Mouse (Mus musculus) midbrain, postnatal 0 days (tissue): ENCODE measurements around the gene Chl1. TPM values are rescaled to one million over a fixed set of nuclear protein-coding genes. Genes with fewer than 3 reads are reported as not detected.

Experiments used
- ATAC-seq: fragments of 200-750 bp; cut with Nextera tagmentation; 2 replicates; pipeline ENCODE4 v1.8.0; 2017; ENCODE audit warnings: moderate number of reproducible peaks, mild to moderate bottlenecking, moderate TSS enrichment, moderate library complexity; ENCODE audit not compliant: low FRiP score
- DNase-seq: peaks from one replicate; pipeline ENCODE4 v3.0.0-alpha.2; 2015; ENCODE audit warnings: low spot score
- H3K27ac ChIP-seq: fragments of 300-500 bp; sonication (generic); 2 replicates; pipeline ENCODE4 v1.5.1; 2014; ENCODE audit warnings: low read depth, mild to moderate bottlenecking, low read length, mixed read lengths
- H3K27me3 ChIP-seq: fragments of 300-500 bp; sonication (generic); 2 replicates; pipeline ENCODE4 v1.6.1; 2014; ENCODE audit warnings: low read length, control low read depth, mixed read lengths; ENCODE audit not compliant: insufficient read depth
- H3K36me3 ChIP-seq: fragments of 300-500 bp; sonication (generic); 2 replicates; pipeline ENCODE4 v1.6.1; 2014; ENCODE audit warnings: low read length, control low read depth, mixed read lengths; ENCODE audit not compliant: insufficient read depth
- H3K4me1 ChIP-seq: fragments of 300-500 bp; sonication (generic); 2 replicates; pipeline ENCODE4 v1.6.1; 2014; ENCODE audit warnings: mild to moderate bottlenecking, control low read depth, antibody characterized with exemption, low read length, mixed read lengths; ENCODE audit not compliant: insufficient read depth
- H3K4me2 ChIP-seq: fragments of 300-500 bp; sonication (generic); 2 replicates; pipeline ENCODE4 v1.6.1; 2014; ENCODE audit warnings: low read depth, mild to moderate bottlenecking, low read length, mixed read lengths; ENCODE audit not compliant: poor library complexity, severe bottlenecking
- H3K4me3 ChIP-seq: fragments of 300-500 bp; sonication (generic); 2 replicates; pipeline ENCODE4 v1.5.1; 2014; ENCODE audit warnings: low read depth, mild to moderate bottlenecking, low read length, moderate library complexity
- H3K9ac ChIP-seq: fragments of 300-500 bp; sonication (generic); replicated peaks from 2 replicates; pipeline ENCODE4 v1.6.1; 2014; ENCODE audit warnings: mild to moderate bottlenecking, low read length, moderate library complexity, mixed read lengths; ENCODE audit not compliant: poor library complexity, severe bottlenecking
- H3K9me3 ChIP-seq: fragments of 300-500 bp; sonication (generic); 2 replicates; pipeline ENCODE4 v1.6.1; 2016; ENCODE audit warnings: low read length, control low read depth
- CTCF ChIP-seq: IDR thresholded peaks from 2 replicates; pipeline ENCODE4 v1.5.1; 2016; ENCODE audit warnings: antibody characterized with exemption, mild to moderate bottlenecking
- WGBS: fragments of 180-500 bp; shearing (Covaris S2); extraction: QIAGEN DNeasy Blood & Tissue Kit; methylation state at CpG from one replicate; pipeline ENCODE4 v1.1.7; 2014; 5-methylcytosine and 5-hydroxymethylcytosine counted together
- polyA plus RNA-seq: library from polyadenylated mRNA; unstranded; fragments of >200 nt; fragmentation: Nextera tagmentation; extraction: Ambion mirVana; gene quantifications from 2 replicates; pipeline ENCODE4 v1.2.1, GENCODE M21; 2015
- total RNA-seq: library from RNA; depleted of rRNA; stranded (reverse); fragments of >200 nt; gene quantifications from 2 replicates; pipeline ENCODE4 v1.2.3, GENCODE M21; 2014

Chl1 gene
- total and polyA plus RNA-seq, 2 experiments from 2014 or later = 224 to 300 TPM

DNA sequence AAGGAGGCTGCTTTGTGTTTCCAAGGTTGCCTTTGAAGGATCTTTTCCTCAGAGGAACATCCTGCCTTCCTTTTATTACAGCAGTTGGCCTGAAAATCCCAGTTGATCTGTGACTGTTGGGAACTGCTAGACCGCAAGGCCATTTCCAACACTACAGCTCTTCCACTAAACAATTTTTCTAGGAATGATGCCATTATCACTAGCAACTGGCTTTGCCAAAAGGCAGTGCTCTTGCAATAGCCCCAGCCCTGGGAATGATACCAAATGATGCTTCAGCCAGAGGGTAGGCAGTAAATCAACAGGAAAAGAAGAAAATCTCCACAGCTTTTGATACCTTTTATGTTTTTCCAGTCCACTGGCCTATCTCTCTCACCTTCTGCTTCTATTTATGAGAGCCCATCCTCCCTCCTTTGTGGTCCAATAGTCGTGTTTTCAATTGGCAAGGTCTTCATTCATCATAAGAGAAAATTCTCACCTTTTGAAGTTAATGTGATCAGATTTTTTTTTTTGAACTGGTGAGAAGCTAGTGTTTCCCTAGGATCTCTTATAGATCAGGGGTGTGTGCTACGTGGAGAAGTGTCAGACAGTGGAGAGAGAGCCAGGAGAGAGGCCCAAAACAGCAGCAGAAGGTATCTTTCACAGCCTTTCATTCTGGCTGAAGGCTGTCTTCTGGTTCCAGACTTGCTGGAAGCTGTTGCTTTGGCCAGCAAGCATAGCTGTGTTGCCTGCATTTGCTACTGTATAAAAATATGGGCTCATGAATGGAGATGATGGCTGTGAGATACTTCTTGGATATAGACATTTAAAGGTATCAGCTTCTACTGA, 2.4 kb upstream of the Chl1 start:
- Histone ChIP-seq H3K27me3 (no peaks in the 10 kb centered on the region), H3K4me1 (0 out of 2 replicates have a peak, but pooled peaks cover 5% of the 10 kb centered on the region), H3K4me3 (no peak overlapping the region), H3K9ac (no peak overlapping the region), H3K27ac (no peak overlapping the region), H3K36me3 (no peaks in the 10 kb centered on the region), H3K4me2 (no peak overlapping the region), H3K9me3 (no peaks in the 10 kb centered on the region)
- peak; percentile 66 for DNase-seq
- ATAC-seq = no peak
- 58% methylated on average over 3 of the region's 3 CpGs for WGBS
- TF ChIP-seq CTCF = no peak

DNA sequence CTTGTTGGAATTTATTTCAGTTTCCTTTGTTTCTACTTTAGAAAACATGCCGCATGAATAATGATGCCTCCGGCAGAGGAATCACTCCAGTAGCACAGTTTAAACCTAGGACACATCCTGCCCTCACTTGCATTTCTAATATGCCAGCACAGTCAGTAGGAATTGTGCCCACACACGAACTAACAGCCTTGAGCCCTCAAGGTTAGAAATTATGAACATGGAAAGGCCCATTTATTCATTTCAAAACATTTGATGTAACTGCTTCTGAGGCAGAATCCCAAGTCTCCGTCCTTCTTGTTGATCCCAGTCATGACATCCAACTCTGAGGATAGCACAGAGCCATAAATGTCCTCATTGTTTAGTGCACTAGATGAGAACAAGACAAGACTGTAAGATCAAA, 790 bp upstream of the Chl1 start:
- no peak overlapping the region; the same call in 1 of the 2 replicates for H3K4me3 ChIP-seq
- 0 out of 2 replicates have a peak, but pooled peaks cover 5% of the 10 kb centered on the region for H3K4me1 ChIP-seq
- H3K27ac ChIP-seq = peak overlapping the region; percentile 96
- 54% methylated on average over 4 of the region's 4 CpGs for WGBS
- no peaks in the 10 kb centered on the region for H3K27me3 ChIP-seq
- H3K4me2 ChIP-seq = peak overlapping the region; percentile 64
- H3K9ac ChIP-seq = no peak overlapping the region
- no peaks in the 10 kb centered on the region for H3K36me3 ChIP-seq
- ATAC-seq (no peak), DNase-seq (no peak)
- no peak for TF ChIP-seq CTCF
- H3K9me3 ChIP-seq = no peaks in the 10 kb centered on the region

DNA sequence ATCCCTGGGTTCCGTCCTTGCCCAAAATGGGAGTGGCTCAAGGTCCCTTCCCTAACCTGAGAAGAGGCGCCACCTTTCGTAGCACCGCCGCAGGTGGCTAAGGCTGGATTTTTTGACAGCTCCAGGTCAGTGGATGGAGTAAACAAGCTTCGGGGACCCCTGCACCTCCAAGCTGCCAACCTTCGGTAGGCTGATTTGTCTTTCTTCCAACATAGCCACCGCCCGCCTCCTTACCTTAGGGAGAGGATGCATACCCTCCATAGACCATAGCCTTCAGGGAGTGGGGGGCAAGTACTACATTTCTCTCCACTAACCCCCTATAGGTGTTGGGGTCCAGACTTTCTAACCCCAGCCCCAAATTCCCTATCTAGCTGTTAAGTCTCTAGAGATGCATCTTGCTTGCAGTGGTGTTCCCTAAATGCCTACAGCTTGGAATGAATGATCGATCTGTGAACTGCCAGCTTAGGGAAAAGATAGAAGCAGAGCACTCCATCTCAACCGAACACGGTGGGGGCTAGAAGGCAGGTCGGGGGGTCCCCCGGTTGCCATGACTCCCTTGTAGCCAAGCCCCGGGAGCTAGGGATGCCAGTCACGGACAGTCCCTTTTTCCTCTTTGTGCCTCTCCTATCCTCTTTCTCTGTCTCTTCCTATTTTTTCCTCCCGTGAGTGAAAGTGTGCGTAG, 1.0 kb downstream of the Chl1 start:
- peak; percentile 41; the same call in 1 of the 2 replicates for TF ChIP-seq CTCF
- Histone ChIP-seq H3K36me3 (no peaks in the 10 kb centered on the region), H3K9ac (peak overlapping the region; percentile 83), H3K4me1 (peaks cover 5% of the 10 kb centered on the region; the same call in 1 of the 2 replicates), H3K27ac (peak overlapping the region; percentile 96), H3K27me3 (no peaks in the 10 kb centered on the region), H3K4me3 (peak overlapping the region; percentile 73), H3K9me3 (no peaks in the 10 kb centered on the region), H3K4me2 (peak overlapping the region; percentile 64)
- ATAC-seq = peak; percentile 76
- WGBS = 2% methylated on average over 18 of the region's 18 CpGs
- DNase-seq = peak; percentile 60

DNA sequence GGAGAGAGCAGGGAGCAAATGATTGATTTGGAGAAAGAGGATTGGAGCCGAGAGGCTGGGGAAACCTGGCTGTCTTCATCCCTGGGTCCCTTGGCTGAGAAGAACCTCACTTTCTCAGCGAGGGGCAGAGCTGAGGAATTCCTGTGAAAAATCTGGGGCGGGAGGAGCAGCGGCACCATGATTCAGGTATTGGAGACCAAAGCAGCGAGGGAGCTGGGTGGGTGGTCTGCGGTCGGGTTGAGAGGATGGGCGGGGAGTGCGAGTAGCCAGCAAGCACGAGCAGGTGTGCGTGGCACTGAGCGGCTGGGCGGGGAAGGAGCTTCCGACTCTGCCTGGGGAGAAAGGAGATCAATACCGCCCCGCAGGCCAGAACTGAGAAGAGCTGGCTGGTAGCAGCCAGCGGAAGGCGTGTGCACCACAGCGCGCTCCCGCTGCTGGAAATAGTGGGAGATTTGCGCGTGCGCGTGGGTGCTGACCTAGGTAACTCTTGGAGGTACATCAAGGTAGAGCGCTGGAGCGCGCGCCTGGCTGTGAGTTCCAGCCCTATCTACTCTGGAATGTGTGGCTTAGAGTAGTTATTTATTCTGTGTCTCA, 1.7 kb downstream of the Chl1 start:
- peaks cover 5% of the 10 kb centered on the region; the same call in 1 of the 2 replicates for H3K4me1 ChIP-seq
- no peaks in the 10 kb centered on the region for H3K27me3 ChIP-seq
- H3K9me3 ChIP-seq = no peaks in the 10 kb centered on the region
- ATAC-seq (peak; percentile 88), DNase-seq (peak; percentile 92)
- peak overlapping the region; percentile 73 for H3K4me3 ChIP-seq
- peak overlapping the region; percentile 64 for H3K4me2 ChIP-seq
- 1% methylated on average over 29 of the region's 29 CpGs for WGBS
- no peaks in the 10 kb centered on the region for H3K36me3 ChIP-seq
- peak overlapping the region; percentile 83 for H3K9ac ChIP-seq
- TF ChIP-seq CTCF = peak; percentile 55
- H3K27ac ChIP-seq = peak overlapping the region; percentile 96

DNA sequence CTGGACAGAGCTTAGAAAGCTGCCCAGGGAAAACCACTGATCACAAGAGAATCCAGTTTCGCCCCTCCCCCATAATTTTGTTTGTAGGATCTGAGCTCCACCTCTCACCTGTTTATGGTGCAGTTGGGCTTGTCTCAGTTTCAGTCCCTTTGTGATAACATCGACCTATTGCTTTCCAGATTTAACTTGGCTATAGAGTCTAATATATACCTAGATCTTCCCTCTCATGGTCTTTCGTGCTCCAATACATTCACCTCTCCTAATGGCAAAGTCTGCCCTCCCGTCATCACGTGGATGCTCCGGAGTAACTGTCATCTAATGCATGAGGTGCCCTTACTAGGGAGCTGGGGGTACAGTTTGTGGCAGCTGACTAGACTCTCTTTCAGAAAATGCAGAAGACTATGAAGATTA, 2.5 kb downstream of the Chl1 start:
- peak overlapping the region; percentile 73 for H3K4me3 ChIP-seq
- peak overlapping the region; percentile 96 for H3K27ac ChIP-seq
- DNase-seq (peak; percentile 66), ATAC-seq (no peak)
- H3K4me1 ChIP-seq = peaks cover 5% of the 10 kb centered on the region; the same call in 1 of the 2 replicates
- peak overlapping the region; percentile 64 for H3K4me2 ChIP-seq
- H3K36me3 ChIP-seq = no peaks in the 10 kb centered on the region
- H3K9me3 ChIP-seq = no peaks in the 10 kb centered on the region
- H3K27me3 ChIP-seq = no peaks in the 10 kb centered on the region
- TF ChIP-seq CTCF = no peak
- 22% methylated on average over 6 of the region's 6 CpGs for WGBS
- H3K9ac ChIP-seq = peak overlapping the region; percentile 83
